Mouse (Mus musculus) hematopoietic stem cell, adult 5-6 weeks (primary cell): ENCODE measurements around the gene Mindy2. TPM values are rescaled to one million over a fixed set of nuclear protein-coding genes. Genes with fewer than 3 reads are reported as not detected.

Experiments used
- total RNA-seq: library from RNA; stranded (forward); fragments of 172-1452, 232-1000 nt; gene quantifications from 2 replicates; pipeline ENCODE4 v1.2.3, GENCODE M21; 2017

Gene Mindy2
- total RNA-seq, 1 experiment from 2014 or later = 17.7 TPM

Other genes with a start within 250 kb of the Mindy2 start
- 61.5 and 68.2 TPM in 2 replicates for gene Ccnb2, start 235.6 kb downstream of the Mindy2 start, total RNA-seq
- gene Rnf111, start 153.4 kb downstream of the Mindy2 start, total RNA-seq = 34.8 and 43.2 TPM in 2 replicates
- gene Sltm, start 114.4 kb downstream of the Mindy2 start, total RNA-seq = 127 and 133 TPM in 2 replicates
- 0.13 TPM in 1 of 2 replicates, not detected in the other for gene Gm10642, start 923 bp downstream of the Mindy2 start, total RNA-seq
- gene Adam10, start 21.8 kb upstream of the Mindy2 start, total RNA-seq = 74.7 and 78.4 TPM in 2 replicates